Mouse (Mus musculus): ENCODE measurements around the gene Glce.

- TF ChIP-seq EP300 (IDR thresholded peaks at IDR 0.05; ENCODE audit: low read depth) (no peak), CTCF (IDR thresholded peaks at IDR 0.05; ENCODE audit: low read depth) (no peak)
Observed at GRCm38 (mm10) chr9:62115826-62116225, 6.6 kb downstream of the Glce start.

All from heart, postnatal 0 days (tissue).